Mouse (Mus musculus) heart, embryonic 13.5 days (tissue): ENCODE data around the gene Coq10b. TPM values are rescaled to one million over a fixed set of nuclear protein-coding genes. Genes with fewer than 3 reads are reported as not detected.
"Not testable (repeated sequence)": the region's sequence is repeated elsewhere in the genome, so short reads cannot be mapped to it uniquely, and the experiment has no call there.

Source experiments
- ATAC-seq: fragments of 200-750 bp; cut with Nextera tagmentation; 2 replicates; pipeline ENCODE4 v1.8.0; 2017; ENCODE audit warnings: moderate TSS enrichment; ENCODE audit not compliant: insufficient number of reproducible peaks, low FRiP score, low TSS enrichment; ENCODE audit errors: extremely low read depth
- H3K27ac ChIP-seq: fragments of 300-500 bp; sonication (generic); replicated peaks from 2 replicates; pipeline ENCODE4 v1.5.1; 2015; ENCODE audit warnings: moderate library complexity, mild to moderate bottlenecking, inconsistent platforms
- H3K27me3 ChIP-seq: fragments of 300-500 bp; sonication (generic); replicated peaks from 2 replicates; pipeline ENCODE4 v1.6.1; 2015; ENCODE audit warnings: mild to moderate bottlenecking, inconsistent platforms
- H3K36me3 ChIP-seq: fragments of 300-500 bp; sonication (generic); 2 replicates; pipeline ENCODE4 v1.6.1; 2015; ENCODE audit warnings: mild to moderate bottlenecking, inconsistent platforms
- H3K4me1 ChIP-seq: fragments of 300-500 bp; sonication (generic); 2 replicates; pipeline ENCODE4 v1.6.1; 2015; ENCODE audit warnings: inconsistent platforms
- H3K4me2 ChIP-seq: fragments of 300-500 bp; sonication (generic); 2 replicates; pipeline ENCODE4 v1.6.1; 2015; ENCODE audit warnings: inconsistent platforms, mild to moderate bottlenecking, moderate library complexity
- H3K4me3 ChIP-seq: fragments of 300-500 bp; sonication (generic); 2 replicates; pipeline ENCODE4 v1.5.1; 2015; ENCODE audit warnings: moderate library complexity, mild to moderate bottlenecking, inconsistent platforms
- H3K9ac ChIP-seq: fragments of 300-500 bp; sonication (generic); 2 replicates; pipeline ENCODE4 v1.6.1; 2015; ENCODE audit warnings: inconsistent platforms, mild to moderate bottlenecking, moderate library complexity
- H3K9me3 ChIP-seq: fragments of 300-500 bp; sonication (generic); 2 replicates; pipeline ENCODE4 v1.6.1; 2016; ENCODE audit warnings: inconsistent platforms
- WGBS: fragments of 180-500 bp; shearing (Covaris S2); methylation state at CpG from one replicate; pipeline ENCODE4 v1.1.7; 2015; ENCODE audit warnings: mixed read lengths; 5-methylcytosine and 5-hydroxymethylcytosine counted together
- polyA plus RNA-seq: library from polyadenylated mRNA; unstranded; fragments of >200 nt; fragmentation: Nextera tagmentation; extraction: Ambion mirVana; gene quantifications from 2 replicates; pipeline ENCODE4 v1.2.1, GENCODE M21; 2015

The Coq10b gene
- polyA plus RNA-seq = 20.9 and 21.4 TPM in 2 replicates

DNA sequence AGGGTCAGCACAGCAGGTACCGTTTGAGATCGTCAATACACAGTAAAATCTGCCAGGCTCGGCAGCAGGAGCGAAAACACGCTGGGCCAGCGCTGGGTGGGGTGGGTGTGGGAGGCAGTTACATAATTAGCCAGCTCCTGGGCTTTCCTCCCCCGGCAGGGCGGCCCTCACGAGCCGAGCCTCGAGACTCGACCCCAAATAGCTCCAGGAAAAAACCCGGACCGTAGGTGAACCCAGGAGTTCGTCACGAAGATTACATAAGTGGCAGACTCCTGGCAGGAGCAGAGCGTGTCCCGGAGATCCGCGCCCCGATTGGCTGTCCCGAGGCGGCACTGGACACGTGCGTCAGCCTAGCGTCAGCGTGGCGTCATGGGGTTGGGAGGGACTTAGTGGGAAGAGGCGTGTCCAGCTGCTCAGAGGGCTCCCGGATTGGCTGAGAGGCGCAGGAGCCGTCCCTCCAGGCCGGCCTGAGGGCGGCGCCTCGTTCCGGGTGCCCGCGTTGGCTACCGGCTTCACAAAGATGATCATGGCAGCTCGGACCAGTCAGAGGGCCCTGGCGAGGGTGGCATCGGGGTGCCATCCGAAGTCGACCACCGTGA is at the start of gene Coq10b:
Gene Coq10b, plus strand, starts transcription at position 416 of the 599 bp plus-strand sequence.
- ATAC-seq = peak; percentile 100
- H3K4me2 ChIP-seq = peak within 1 kb of the TSS; percentile 92
- H3K4me3 ChIP-seq = peak within 1 kb of the TSS; percentile 73
- peak within 1 kb of the TSS; percentile 91 for H3K27ac ChIP-seq
- under 1% methylated on average over 46 of the region's 46 CpGs for WGBS
- peak within 1 kb of the TSS; percentile 88 for H3K9ac ChIP-seq
- H3K36me3 ChIP-seq = peaks cover 28% of the 10 kb centered on the region
- no peaks in the 10 kb centered on the region for H3K27me3 ChIP-seq
- H3K4me1 ChIP-seq = peaks cover 22% of the 10 kb centered on the region
- 0 out of 2 replicates have a peak, but pooled peaks cover 3% of the 10 kb centered on the region for H3K9me3 ChIP-seq

GRCm38 (mm10) chr1:55008313-55008712 is 44.3 kb upstream of the Coq10b start:
- H3K4me3 ChIP-seq, H3K9me3 ChIP-seq, H3K4me2 ChIP-seq, H3K27ac ChIP-seq, H3K9ac ChIP-seq, H3K4me1 ChIP-seq, H3K27me3 ChIP-seq, ATAC-seq: not testable (repeated sequence)
- WGBS = 88% methylated on average over 2 of the region's 2 CpGs
- H3K36me3 ChIP-seq = peaks cover 87% of the 10 kb centered on the region

- Histone ChIP-seq H3K27me3 (no peaks in the 10 kb centered on the region), H3K9ac (no peak overlapping the region), H3K27ac (no peak overlapping the region), H3K4me2 (no peak overlapping the region), H3K36me3 (peaks cover 87% of the 10 kb centered on the region), H3K4me3 (no peak overlapping the region), H3K9me3 (no peaks in the 10 kb centered on the region), H3K4me1 (no peaks in the 10 kb centered on the region)
- ATAC-seq = no peak
- 57% methylated on average over 3 of the region's 3 CpGs for WGBS
Observed at GRCm38 (mm10) chr1:55012513-55012912, 40.1 kb upstream of the Coq10b start.

DNA sequence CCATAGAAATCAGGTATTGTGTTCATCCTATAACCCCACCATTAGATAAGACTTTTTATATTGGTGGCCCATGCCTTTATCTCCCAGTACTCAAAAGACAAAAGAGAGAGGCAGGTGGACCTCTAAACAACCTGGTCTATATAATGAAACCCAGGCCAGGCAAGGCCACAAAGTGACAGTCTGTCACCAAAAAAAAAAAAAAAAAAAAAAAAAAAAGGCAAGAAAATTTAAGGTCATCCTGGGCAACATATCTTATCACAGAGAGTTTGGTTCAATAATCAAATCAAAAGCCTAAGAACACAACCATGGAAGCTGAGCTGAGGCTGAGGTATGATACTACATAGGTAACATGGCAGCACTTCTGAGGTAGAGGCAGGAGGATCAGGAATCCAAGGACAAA is 30.7 kb upstream of the Coq10b start:
- Histone ChIP-seq H3K4me2 (no peak overlapping the region), H3K27me3 (no peaks in the 10 kb centered on the region), H3K4me1 (peaks cover 35% of the 10 kb centered on the region), H3K9ac (no peak overlapping the region), H3K27ac (no peak overlapping the region), H3K36me3 (peaks cover 31% of the 10 kb centered on the region), H3K9me3 (no peaks in the 10 kb centered on the region), H3K4me3 (no peak overlapping the region)
- no peak for ATAC-seq

DNA sequence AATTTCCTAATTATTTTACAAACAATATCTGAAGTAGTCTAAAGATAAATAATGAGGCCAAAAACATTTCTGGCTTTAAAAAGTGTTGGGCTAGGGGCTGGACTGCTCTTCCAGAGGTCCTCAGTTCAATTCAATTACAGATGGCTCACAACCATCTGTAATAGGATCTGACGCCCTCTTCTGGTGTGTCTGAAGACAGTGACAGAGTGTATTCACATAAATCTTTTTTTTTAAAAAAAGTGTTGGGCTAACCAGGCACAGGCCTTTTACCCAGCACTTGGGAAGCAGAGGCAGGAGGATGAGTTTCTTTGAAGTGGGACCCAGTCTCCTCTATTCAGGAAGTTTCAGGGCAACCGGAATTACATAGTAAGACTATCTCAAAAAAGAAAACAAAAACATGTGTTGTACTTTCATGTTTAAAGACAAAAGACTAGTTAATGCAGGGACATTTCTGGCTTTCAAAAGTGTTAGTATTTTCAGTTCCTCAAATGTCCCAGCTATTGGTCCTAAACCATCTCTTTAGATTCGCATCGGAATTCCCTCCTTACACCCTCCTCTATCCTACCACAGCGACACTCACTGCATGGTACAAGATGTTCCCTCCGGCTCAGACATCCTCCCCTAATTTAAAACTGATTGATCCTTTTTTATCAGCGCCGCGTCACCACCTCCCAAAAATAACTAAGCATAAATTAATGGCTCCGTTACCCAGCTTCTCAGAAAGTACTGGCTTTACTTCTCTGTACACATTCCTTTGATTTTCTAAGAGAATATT is 26.7 kb upstream of the Coq10b start:
- H3K9ac ChIP-seq = peak overlapping the region; percentile 93
- no peaks in the 10 kb centered on the region for H3K9me3 ChIP-seq
- peak overlapping the region; percentile 91 for H3K4me2 ChIP-seq
- H3K4me3 ChIP-seq = peak overlapping the region; percentile 92
- peaks cover 8% of the 10 kb centered on the region for H3K36me3 ChIP-seq
- peaks cover 23% of the 10 kb centered on the region for H3K4me1 ChIP-seq
- ATAC-seq = no peak
- H3K27me3 ChIP-seq = no peaks in the 10 kb centered on the region
- WGBS = 11% methylated on average over 10 of the region's 10 CpGs
- H3K27ac ChIP-seq = peak overlapping the region; percentile 92

DNA sequence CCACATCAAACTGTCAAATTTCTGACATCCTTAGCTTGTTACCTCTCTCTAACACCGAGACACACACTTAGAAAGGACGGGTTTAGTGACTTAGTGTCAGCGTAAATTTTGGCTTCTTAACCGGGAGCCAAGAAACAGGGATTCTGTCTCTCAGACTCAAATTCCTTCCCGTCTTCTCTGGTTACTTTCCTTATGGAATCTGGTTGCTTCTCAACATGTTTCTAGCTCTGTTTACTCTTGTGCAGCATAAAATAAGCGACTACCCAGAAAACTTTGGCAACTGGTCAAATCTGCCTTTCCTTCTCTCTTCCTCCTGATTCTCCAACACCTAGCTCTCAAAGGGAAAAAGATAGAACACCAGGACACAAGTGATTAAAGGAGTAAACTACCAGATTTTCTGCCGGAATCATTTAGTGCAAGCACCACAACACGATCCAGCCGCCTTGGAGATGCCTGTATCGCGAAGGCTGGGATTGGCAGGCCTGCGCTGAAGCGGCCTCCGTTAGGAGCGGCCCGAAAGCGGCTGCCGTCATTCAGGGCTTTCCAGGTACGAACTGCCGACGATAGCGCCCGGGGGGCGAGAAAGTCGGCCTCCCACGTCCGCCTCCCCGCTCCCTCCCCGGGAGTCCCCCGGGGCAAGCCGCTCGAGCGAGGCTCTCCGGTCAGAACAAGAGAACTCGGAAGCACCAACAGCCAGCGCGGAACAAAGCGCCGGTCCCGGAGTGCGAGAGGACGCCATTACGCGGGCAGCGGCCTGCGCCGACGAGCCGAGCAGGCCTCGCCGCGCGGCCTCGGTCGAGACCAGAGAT is 25.9 kb upstream of the Coq10b start:
- under 1% methylated on average over 55 of the region's 55 CpGs for WGBS
- peaks cover 8% of the 10 kb centered on the region for H3K36me3 ChIP-seq

DNA sequence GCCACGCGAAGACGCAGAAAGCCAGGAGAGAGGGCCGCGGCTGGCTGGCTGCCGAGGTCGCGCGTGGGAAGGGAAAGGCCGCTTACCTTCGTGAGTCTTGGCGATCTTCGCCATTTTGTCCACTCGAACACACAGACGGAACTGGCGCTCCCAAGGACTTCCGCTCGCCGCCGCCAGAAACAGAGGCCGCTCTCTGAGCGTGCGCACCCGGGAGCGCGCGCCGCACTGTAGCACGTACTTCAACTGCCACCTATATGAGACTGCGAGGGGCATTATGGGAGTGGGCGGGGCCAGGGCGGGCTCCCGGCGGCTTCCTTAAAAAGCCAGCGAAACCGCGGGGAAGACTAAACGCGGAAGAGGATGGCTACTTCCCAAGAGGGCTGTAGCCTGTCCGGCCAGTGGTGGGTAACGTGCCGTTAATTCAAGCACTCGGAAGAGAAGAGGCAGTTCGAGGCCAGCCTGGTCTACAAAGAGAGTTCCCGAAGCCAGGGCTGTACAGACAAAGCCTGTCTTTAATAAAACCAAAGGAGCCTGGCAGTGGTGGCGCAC is 25.2 kb upstream of the Coq10b start, which contains the start of gene Sf3b1:
Gene Sf3b1, minus strand, starts transcription at position 229 of the 549 bp plus-strand sequence.
- H3K4me3 ChIP-seq = peak within 1 kb of the TSS; percentile 92
- WGBS = 2% methylated on average over 46 of the region's 46 CpGs
- peak; percentile 97 for ATAC-seq
- H3K4me1 ChIP-seq = peaks cover 23% of the 10 kb centered on the region
- peak within 1 kb of the TSS; percentile 93 for H3K9ac ChIP-seq
- no peaks in the 10 kb centered on the region for H3K27me3 ChIP-seq
- H3K27ac ChIP-seq = peak within 1 kb of the TSS; percentile 92
- H3K36me3 ChIP-seq = peaks cover 8% of the 10 kb centered on the region
- H3K4me2 ChIP-seq = peak within 1 kb of the TSS; percentile 91
- no peaks in the 10 kb centered on the region for H3K9me3 ChIP-seq

More for the DNA sequence above, 25.9 kb upstream of the Coq10b start:
- H3K4me2 ChIP-seq = peak overlapping the region; percentile 91
- H3K4me1 ChIP-seq = peaks cover 23% of the 10 kb centered on the region
- ATAC-seq = peak; percentile 12; the same call in 1 of the 2 replicates
- H3K4me3 ChIP-seq = peak overlapping the region; percentile 92
- H3K9me3 ChIP-seq = no peaks in the 10 kb centered on the region
- H3K27me3 ChIP-seq = no peaks in the 10 kb centered on the region
- H3K9ac ChIP-seq = peak overlapping the region; percentile 93
- H3K27ac ChIP-seq = peak overlapping the region; percentile 92

- Histone ChIP-seq H3K4me3 (peak overlapping the region; percentile 92), H3K9me3 (no peaks in the 10 kb centered on the region), H3K27me3 (no peaks in the 10 kb centered on the region), H3K27ac (no peak overlapping the region; the same call in 1 of the 2 replicates), H3K9ac (no peak overlapping the region; the same call in 1 of the 2 replicates), H3K36me3 (peaks cover 5% of the 10 kb centered on the region), H3K4me1 (peaks cover 23% of the 10 kb centered on the region), H3K4me2 (peak overlapping the region; percentile 91)
- 87% methylated on average over 1 of the region's 1 CpGs for WGBS
- no peak for ATAC-seq
Observed at GRCm38 (mm10) chr1:55027966-55028365, 24.6 kb upstream of the Coq10b start.

- ATAC-seq = no peak
- peak overlapping the region; percentile 22; the same call in 1 of the 2 replicates for H3K4me3 ChIP-seq
- H3K27me3 ChIP-seq = no peaks in the 10 kb centered on the region
- H3K9ac ChIP-seq = peak overlapping the region; percentile 61
- H3K4me2 ChIP-seq = peak overlapping the region; percentile 39
- 67% methylated on average over 11 of the region's 11 CpGs for WGBS
- no peaks in the 10 kb centered on the region; the same call in 1 of the 2 replicates for H3K36me3 ChIP-seq
- H3K27ac ChIP-seq = 0 out of 2 replicates have a peak overlapping the region, but pooled peaks have one; percentile 8
- H3K4me1 ChIP-seq = peaks cover 19% of the 10 kb centered on the region
- H3K9me3 ChIP-seq = no peaks in the 10 kb centered on the region
Observed at GRCm38 (mm10) chr1:55028512-55029249, 23.9 kb upstream of the Coq10b start.

DNA sequence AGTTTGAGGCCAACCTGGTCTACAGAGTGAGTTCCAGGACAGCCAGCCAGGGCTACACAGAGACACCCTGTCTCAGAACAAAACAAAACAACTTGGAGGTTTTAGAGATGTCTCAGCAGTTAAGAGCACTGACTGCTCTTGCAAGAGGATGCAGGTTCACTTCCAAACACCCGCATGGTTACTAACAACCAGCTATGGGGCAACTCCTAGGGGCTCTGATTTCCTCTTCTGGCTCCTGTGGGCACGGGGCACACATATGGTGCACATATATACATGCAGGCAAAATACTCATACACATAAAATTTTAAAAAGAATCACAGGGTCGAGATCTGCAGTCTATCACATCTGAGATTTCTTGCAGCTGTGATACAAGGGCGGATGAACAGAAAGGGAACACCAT is 23.1 kb upstream of the Coq10b start:
- Histone ChIP-seq H3K4me1 (peaks cover 12% of the 10 kb centered on the region), H3K27ac (no peak overlapping the region), H3K4me2 (peak overlapping the region; percentile 39), H3K9ac (peak overlapping the region; percentile 61; the same call in 1 of the 2 replicates), H3K4me3 (no peak overlapping the region), H3K36me3 (no peaks in the 10 kb centered on the region), H3K9me3 (no peaks in the 10 kb centered on the region), H3K27me3 (no peaks in the 10 kb centered on the region)
- 69% methylated on average over 4 of the region's 4 CpGs for WGBS
- no peak for ATAC-seq
